Mouse (Mus musculus) splenic B cell, adult 2 months (primary cell): ENCODE measurements around the gene Pfkl.

Experiments
- DNase-seq: peaks from one replicate; pipeline ENCODE4 v3.0.0-alpha.2; 2011; ENCODE audit warnings: low read depth, low spot score
- H3K27me3 ChIP-seq: 2 replicates; pipeline ENCODE4 v1.6.1; 2012; ENCODE audit warnings: mild to moderate bottlenecking, low read length, moderate library complexity, mixed read lengths; ENCODE audit not compliant: control insufficient read depth, poor library complexity, insufficient read depth, severe bottlenecking
- H3K36me3 ChIP-seq: 2 replicates; pipeline ENCODE4 v1.6.1; 2012; ENCODE audit warnings: mild to moderate bottlenecking, low read length, moderate library complexity, mixed read lengths; ENCODE audit not compliant: control insufficient read depth, poor library complexity, insufficient read depth, severe bottlenecking

Gene Pfkl

GRCm38 (mm10) chr10:78009945-78010293, at the start of gene Pfkl:
TSS of gene Pfkl (minus strand) at chr10:78010083.
- no peak for DNase-seq
- no peaks in the 10 kb centered on the region for H3K36me3 ChIP-seq
- H3K27me3 ChIP-seq = no peaks in the 10 kb centered on the region

GRCm38 (mm10) chr10:78057056-78057455, 47.2 kb upstream of the Pfkl start:
- no peaks in the 10 kb centered on the region; the same call in 1 of the 2 replicates for H3K27me3 ChIP-seq
- no peaks in the 10 kb centered on the region for H3K36me3 ChIP-seq
- no peak for DNase-seq

- no peak for DNase-seq
- Histone ChIP-seq H3K27me3 (no peaks in the 10 kb centered on the region; the same call in 1 of the 2 replicates), H3K36me3 (no peaks in the 10 kb centered on the region)
These were observed 45.0 kb upstream of the Pfkl start for GRCm38 (mm10) chr10:78054633-78055565.

GRCm38 (mm10) chr10:78049519-78050035, 39.7 kb upstream of the Pfkl start:
- no peaks in the 10 kb centered on the region for H3K36me3 ChIP-seq
- DNase-seq = no peak
- no peaks in the 10 kb centered on the region for H3K27me3 ChIP-seq

- Histone ChIP-seq H3K27me3 (no peaks in the 10 kb centered on the region), H3K36me3 (no peaks in the 10 kb centered on the region)
- DNase-seq = no peak
These were observed 38.3 kb upstream of the Pfkl start for GRCm38 (mm10) chr10:78048061-78048730.

GRCm38 (mm10) chr10:78046388-78046787, 36.5 kb upstream of the Pfkl start:
- Histone ChIP-seq H3K27me3 (no peaks in the 10 kb centered on the region), H3K36me3 (no peaks in the 10 kb centered on the region)
- DNase-seq = no peak

- H3K27me3 ChIP-seq = no peaks in the 10 kb centered on the region
These were observed 34.6 kb upstream of the Pfkl start for GRCm38 (mm10) chr10:78044531-78044930.

GRCm38 (mm10) chr10:78043406-78043836, 33.5 kb upstream of the Pfkl start, which contains the start of gene Aire:
TSS of gene Aire (minus strand) at chr10:78043610.
- DNase-seq = peak; percentile 85
- Histone ChIP-seq H3K27me3 (no peaks in the 10 kb centered on the region), H3K36me3 (no peaks in the 10 kb centered on the region)

More at GRCm38 (mm10) chr10:78044531-78044930, 34.6 kb upstream of the Pfkl start:
- no peaks in the 10 kb centered on the region for H3K36me3 ChIP-seq
- no peak for DNase-seq

- no peaks in the 10 kb centered on the region for H3K36me3 ChIP-seq
- DNase-seq = no peak
These were observed 33.0 kb upstream of the Pfkl start for GRCm38 (mm10) chr10:78042697-78043405.

GRCm38 (mm10) chr10:78042096-78042495, 32.2 kb upstream of the Pfkl start:
- H3K36me3 ChIP-seq = no peaks in the 10 kb centered on the region
- no peak for DNase-seq
- H3K27me3 ChIP-seq = no peaks in the 10 kb centered on the region

More at GRCm38 (mm10) chr10:78042697-78043405, 33.0 kb upstream of the Pfkl start:
- no peaks in the 10 kb centered on the region for H3K27me3 ChIP-seq

GRCm38 (mm10) chr10:78041647-78042046, 31.8 kb upstream of the Pfkl start, which contains the start of gene Dnmt3l:
TSS of gene Dnmt3l (plus strand) at chr10:78041947.
- Histone ChIP-seq H3K36me3 (no peaks in the 10 kb centered on the region), H3K27me3 (no peaks in the 10 kb centered on the region)
- no peak for DNase-seq

GRCm38 (mm10) chr10:78037139-78037538, 27.3 kb upstream of the Pfkl start:
- Histone ChIP-seq H3K27me3 (no peaks in the 10 kb centered on the region), H3K36me3 (no peaks in the 10 kb centered on the region)
- no peak for DNase-seq

- no peaks in the 10 kb centered on the region for H3K36me3 ChIP-seq
- no peak for DNase-seq
- H3K27me3 ChIP-seq = no peaks in the 10 kb centered on the region
These were observed 22.1 kb upstream of the Pfkl start for GRCm38 (mm10) chr10:78031987-78032386.

- no peaks in the 10 kb centered on the region for H3K27me3 ChIP-seq
- DNase-seq = no peak
- H3K36me3 ChIP-seq = no peaks in the 10 kb centered on the region
These were observed 19.2 kb upstream of the Pfkl start for GRCm38 (mm10) chr10:78029080-78029479.
